Mouse (Mus musculus): ENCODE measurements at regions not wholly inside any gene's neighbourhood (a gene's known extent, or its start where the extent isn't known, plus 50 kb on each side); places are given as distances from the start of the nearest gene placed in this dataset.

DNA sequence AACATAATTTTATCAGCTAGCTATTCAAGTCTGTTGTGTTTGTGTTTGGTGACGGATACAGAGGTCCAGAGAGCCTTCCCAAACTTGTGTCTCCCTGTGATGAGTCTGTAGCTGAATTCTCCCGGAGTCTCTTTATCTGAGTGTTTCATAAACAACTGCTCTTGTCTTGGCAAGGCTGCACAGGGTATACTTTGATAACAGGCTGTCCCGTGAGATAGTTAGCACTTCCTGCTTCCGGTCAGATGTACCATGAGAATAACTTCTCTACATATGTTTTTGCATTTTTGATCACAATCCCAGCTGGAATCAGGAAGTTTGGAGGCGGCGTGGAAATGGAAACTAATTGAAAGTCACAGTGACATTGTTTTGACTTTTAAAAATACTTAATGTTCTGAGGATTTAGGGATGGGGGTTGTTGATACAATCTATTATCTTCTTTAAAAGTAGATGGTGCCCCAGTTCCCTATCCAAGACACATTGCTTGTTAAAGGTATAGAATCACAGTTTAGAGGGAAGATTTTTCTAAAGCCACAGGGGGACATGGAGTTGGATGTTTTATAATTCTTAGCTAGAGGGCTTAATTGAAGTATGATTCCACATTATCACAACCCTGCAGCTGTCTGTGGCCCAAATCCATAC, 257.9 kb downstream of the Gm10295 start:
- TF ChIP-seq CTCF (IDR thresholded peaks at IDR 0.05; ENCODE audit: low read depth): no peak
- peak; percentile 81 for TF ChIP-seq EP300 (IDR thresholded peaks at IDR 0.05; ENCODE audit: low read depth)

Measured in heart, postnatal 0 days (tissue).